Mouse (Mus musculus) lung, adult 2 months (tissue): ENCODE data around the gene Golgb1.

ENCODE experiments used
- CTCF ChIP-seq: fragments of 200-500 bp; IDR thresholded peaks from 2 replicates; pipeline ENCODE4 v1.5.1; 2011; ENCODE audit warnings: mild to moderate bottlenecking, low read length, control low read depth; ENCODE audit not compliant: insufficient read depth
- POLR2A ChIP-seq: fragments of 200-500 bp; IDR thresholded peaks from 2 replicates; pipeline ENCODE4 v1.6.1; 2011; ENCODE audit warnings: low read depth, mild to moderate bottlenecking, control low read depth, low read length, borderline replicate concordance; ENCODE audit errors: extremely low read depth

DNA sequence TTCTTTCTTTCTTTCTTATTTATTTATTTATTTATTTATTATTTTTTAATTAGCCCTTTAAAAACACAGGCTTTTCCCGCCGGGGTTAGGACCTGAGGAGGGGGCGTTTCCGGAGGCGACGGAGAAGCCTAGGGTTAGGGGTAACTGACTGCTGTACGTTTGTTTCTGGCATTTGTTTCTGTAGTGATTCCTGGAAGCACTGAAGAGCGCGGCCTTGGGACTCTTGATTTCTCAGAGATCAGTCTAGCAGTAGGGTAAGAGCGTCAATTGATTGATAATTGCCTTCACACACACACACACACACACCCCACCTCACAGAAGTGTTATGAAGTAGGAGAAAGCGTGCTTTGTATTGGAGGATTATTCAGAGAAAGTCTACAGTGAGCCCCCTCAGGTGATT is 46.1 kb upstream of the Golgb1 start:
- TF ChIP-seq POLR2A: no peak
- no peak for TF ChIP-seq CTCF
